7 mouse cellular contexts compared by ENCODE assay signal in the genomic region with DNA sequence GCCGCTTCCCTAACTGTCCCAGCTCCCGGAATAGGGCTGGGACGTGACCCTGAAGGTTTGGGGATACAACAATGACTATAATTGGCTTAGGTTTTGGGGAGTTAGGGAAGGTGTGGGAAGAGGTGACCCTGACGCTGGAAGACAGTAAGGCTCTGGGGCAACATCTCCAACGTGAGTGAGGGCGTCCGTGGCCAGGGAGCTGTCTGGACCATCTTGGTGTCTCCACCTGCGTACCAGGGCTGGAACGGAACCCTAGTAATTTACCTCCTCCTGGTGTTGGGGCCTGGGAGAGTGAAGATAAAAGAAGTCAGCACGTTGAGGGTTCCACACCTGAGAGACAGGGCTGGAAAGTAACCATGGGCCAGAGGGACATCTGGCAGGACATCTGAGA. TPM values are rescaled to one million over a fixed set of nuclear protein-coding genes. Genes with fewer than 3 reads are reported as not detected.
A peak's percentile ranks its signal among the peaks of the same experiment; 100 is the strongest.
DNase-seq lines count a peak whose midpoint lies in the region; ATAC-seq and TF ChIP-seq lines count a peak whose summit lies in the region.

No protein-coding gene starts in this region.

- H3K36me3 ChIP-seq in lung, postnatal 0 days (ENCODE audit: insufficient read depth, low read length): peaks cover 1% of the 10 kb centered on the region
- H3K36me3 ChIP-seq in forebrain, embryonic 10.5 days (replicated peaks): peaks cover 41% of the 10 kb centered on the region
- H3K36me3 ChIP-seq in limb, embryonic 11.5 days (ENCODE audit: control insufficient read depth, insufficient read depth, low read length): peaks cover 18% of the 10 kb centered on the region

- peaks cover 25% of the 10 kb centered on the region for H3K4me1 ChIP-seq in lung, postnatal 0 days (ENCODE audit: insufficient read depth, low read depth, low read length)
- peaks cover 67% of the 10 kb centered on the region for H3K4me1 ChIP-seq in forebrain, embryonic 10.5 days
- H3K4me1 ChIP-seq in limb, embryonic 11.5 days (ENCODE audit: control insufficient read depth, insufficient read depth, low read length): peaks cover 18% of the 10 kb centered on the region
- H3K4me1 ChIP-seq in olfactory bulb, adult 2 months (ENCODE audit: control insufficient read depth, insufficient read depth, low read length): peaks cover 38% of the 10 kb centered on the region

- peak overlapping the region; percentile 80 for H3K9ac ChIP-seq in lung, postnatal 0 days (replicated peaks; ENCODE audit: low read depth)
- H3K9ac ChIP-seq in limb, embryonic 11.5 days (ENCODE audit: low read length): peak overlapping the region; percentile 86

- TF ChIP-seq EP300 in lung, postnatal 0 days (IDR thresholded peaks at IDR 0.05): no peak

- no peak for TF ChIP-seq POLR2A in olfactory bulb, adult 2 months (IDR thresholded peaks at IDR 0.05; ENCODE audit: insufficient read depth, low read depth, low read length)

- 3% methylated on average over 10 of the region's 10 CpGs for whole genome bisulfite sequencing in lung, postnatal 0 days
- 5% methylated on average over 10 of the region's 10 CpGs for WGBS in forebrain, embryonic 10.5 days
- WGBS in limb, embryonic 11.5 days: 6% methylated on average over 10 of the region's 10 CpGs
- under 1% methylated on average over 10 of the region's 10 CpGs for WGBS in olfactory bulb, adult 2 months

- no peak for TF ChIP-seq CTCF in lung, postnatal 0 days (IDR thresholded peaks at IDR 0.05)
- no peak for TF ChIP-seq CTCF in olfactory bulb, adult 2 months (IDR thresholded peaks at IDR 0.05; ENCODE audit: insufficient read depth, low read depth, low read length)

- H3K4me3 ChIP-seq in lung, postnatal 0 days (ENCODE audit: low read depth, low read length): peak overlapping the region; percentile 65
- peak overlapping the region; percentile 86 for H3K4me3 ChIP-seq in forebrain, embryonic 10.5 days
- peak overlapping the region; percentile 79 for H3K4me3 ChIP-seq in limb, embryonic 11.5 days (ENCODE audit: low read depth, low read length)
- H3K4me3 ChIP-seq in olfactory bulb, adult 2 months (ENCODE audit: insufficient read depth, low read depth, low read length): peak overlapping the region; percentile 87

- no peak for DNase-seq in lung, postnatal 0 days (ENCODE audit: low spot score)
- no peak for DNase-seq in lung, adult 18-20 months
- no peak for DNase-seq in forebrain, embryonic 10.5 days (ENCODE audit: extremely low spot score, low spot score)
- DNase-seq in limb, embryonic 11.5 days (ENCODE audit: low spot score): no peak
- no peak for DNase-seq in urinary bladder, postnatal 25 days (ENCODE audit: low spot score)

- no peak for ATAC-seq in lung, postnatal 0 days
- no peak for ATAC-seq in limb, embryonic 11.5 days (ENCODE audit: insufficient number of reproducible peaks, low FRiP score, low TSS enrichment, low read depth)
- ATAC-seq in monocyte, adult 5-6 weeks (replicated peaks; ENCODE audit: insufficient number of reproducible peaks, low FRiP score, low TSS enrichment, poor library complexity, severe bottlenecking): no peak

- H3K4me2 ChIP-seq in lung, postnatal 0 days (replicated peaks; ENCODE audit: low read depth, low read length): peak overlapping the region; percentile 58
- peak overlapping the region; percentile 84 for H3K4me2 ChIP-seq in limb, embryonic 11.5 days (ENCODE audit: low read depth, severe bottlenecking)

- no peaks in the 10 kb centered on the region for H3K9me3 ChIP-seq in lung, postnatal 0 days (ENCODE audit: low read length)
- no peaks in the 10 kb centered on the region for H3K9me3 ChIP-seq in forebrain, embryonic 10.5 days
- H3K9me3 ChIP-seq in limb, embryonic 11.5 days (ENCODE audit: control insufficient read depth, low read length): no peaks in the 10 kb centered on the region

- no peaks in the 10 kb centered on the region for H3K27me3 ChIP-seq in lung, postnatal 0 days (replicated peaks; ENCODE audit: insufficient read depth, low read length)
- H3K27me3 ChIP-seq in forebrain, embryonic 10.5 days (ENCODE audit: poor library complexity, severe bottlenecking): no peaks in the 10 kb centered on the region
- no peaks in the 10 kb centered on the region for H3K27me3 ChIP-seq in limb, embryonic 11.5 days (ENCODE audit: control insufficient read depth, insufficient read depth, low read length)

- peak overlapping the region; percentile 68 for H3K27ac ChIP-seq in lung, postnatal 0 days (ENCODE audit: low read length)
- peak overlapping the region; percentile 98 for H3K27ac ChIP-seq in forebrain, embryonic 10.5 days
- H3K27ac ChIP-seq in limb, embryonic 11.5 days (replicated peaks; ENCODE audit: low read depth, low read length): no peak overlapping the region; the same call in 1 of the 2 replicates
- peak overlapping the region; percentile 88 for H3K27ac ChIP-seq in olfactory bulb, adult 2 months (ENCODE audit: insufficient read depth, low read depth, low read length)

RNA-seq across cellular contexts. Expression of gene Bsg, which starts 0.7 kb away (rescaled TPM):
- polyA plus RNA-seq in lung, postnatal 0 days (2015; fragmentation: Nextera tagmentation; extraction: Ambion mirVana): 1,234 and 1,299 TPM in 2 replicates
- 598 and 623 TPM in 2 replicates for polyA plus RNA-seq in forebrain, embryonic 10.5 days (2016; fragmentation: Nextera tagmentation; extraction: Ambion mirVana)
- polyA plus RNA-seq in limb, embryonic 11.5 days (2014; fragmentation: Nextera tagmentation; extraction: Ambion mirVana): 633 and 674 TPM in 2 replicates
- polyA plus RNA-seq in olfactory bulb, adult 2 months (2012; ENCODE audit: insufficient read depth, insufficient read length, low replicate concordance, missing spikeins): not detected in 2 replicates
- total RNA-seq in monocyte, adult 5-6 weeks (2017): 158 to 185 TPM (median 179 TPM) in 3 replicates

RNA-seq across cellular contexts. Expression of gene Hcn2, which starts 11.5 kb away (rescaled TPM):
- 0.12 and 0.15 TPM in 2 replicates for polyA plus RNA-seq in lung, postnatal 0 days (2015; fragmentation: Nextera tagmentation; extraction: Ambion mirVana)
- polyA plus RNA-seq in forebrain, embryonic 10.5 days (2016; fragmentation: Nextera tagmentation; extraction: Ambion mirVana): 0.06 TPM in 1 of 2 replicates, not detected in the other
- not detected in 2 replicates for polyA plus RNA-seq in limb, embryonic 11.5 days (2014; fragmentation: Nextera tagmentation; extraction: Ambion mirVana)
- not detected in 2 replicates for polyA plus RNA-seq in olfactory bulb, adult 2 months (2012; ENCODE audit: insufficient read depth, insufficient read length, low replicate concordance, missing spikeins)
- total RNA-seq in monocyte, adult 5-6 weeks (2017): not detected in 3 replicates

RNA-seq across cellular contexts. Expression of gene Gzmm, which starts 16.1 kb away (rescaled TPM):
- 0.57 and 0.69 TPM in 2 replicates for polyA plus RNA-seq in lung, postnatal 0 days (2015; fragmentation: Nextera tagmentation; extraction: Ambion mirVana)
- polyA plus RNA-seq in forebrain, embryonic 10.5 days (2016; fragmentation: Nextera tagmentation; extraction: Ambion mirVana): 0.84 and 1.0 TPM in 2 replicates
- polyA plus RNA-seq in limb, embryonic 11.5 days (2014; fragmentation: Nextera tagmentation; extraction: Ambion mirVana): 0.45 and 0.94 TPM in 2 replicates
- not detected in 2 replicates for polyA plus RNA-seq in olfactory bulb, adult 2 months (2012; ENCODE audit: insufficient read depth, insufficient read length, low replicate concordance, missing spikeins)
- total RNA-seq in monocyte, adult 5-6 weeks (2017): 0.29 to 17.0 TPM (median 3.0 TPM) in 3 replicates

RNA-seq across cellular contexts. Expression of gene Cdc34, which starts 23.0 kb away (rescaled TPM):
- 52.7 and 64.3 TPM in 2 replicates for polyA plus RNA-seq in lung, postnatal 0 days (2015; fragmentation: Nextera tagmentation; extraction: Ambion mirVana)
- polyA plus RNA-seq in forebrain, embryonic 10.5 days (2016; fragmentation: Nextera tagmentation; extraction: Ambion mirVana): 253 and 264 TPM in 2 replicates
- 171 and 175 TPM in 2 replicates for polyA plus RNA-seq in limb, embryonic 11.5 days (2014; fragmentation: Nextera tagmentation; extraction: Ambion mirVana)
- polyA plus RNA-seq in olfactory bulb, adult 2 months (2012; ENCODE audit: insufficient read depth, insufficient read length, low replicate concordance, missing spikeins): not detected in 2 replicates
- 76.0 to 109 TPM (median 89.7 TPM) in 3 replicates for total RNA-seq in monocyte, adult 5-6 weeks (2017)

RNA-seq across cellular contexts. Expression of gene Tpgs1, which starts 35.8 kb away (rescaled TPM):
- 64.6 and 71.2 TPM in 2 replicates for polyA plus RNA-seq in lung, postnatal 0 days (2015; fragmentation: Nextera tagmentation; extraction: Ambion mirVana)
- polyA plus RNA-seq in forebrain, embryonic 10.5 days (2016; fragmentation: Nextera tagmentation; extraction: Ambion mirVana): 59.7 and 63.8 TPM in 2 replicates
- 67.2 and 70.9 TPM in 2 replicates for polyA plus RNA-seq in limb, embryonic 11.5 days (2014; fragmentation: Nextera tagmentation; extraction: Ambion mirVana)
- polyA plus RNA-seq in olfactory bulb, adult 2 months (2012; ENCODE audit: insufficient read depth, insufficient read length, low replicate concordance, missing spikeins): not detected in 2 replicates
- 8.9 to 28.4 TPM (median 25.4 TPM) in 3 replicates for total RNA-seq in monocyte, adult 5-6 weeks (2017)

Comparison
In these comparisons a context has a peak if more than half of its experiments do, and no peak if none do; other contexts are left out.
1. RNA of gene Hcn2, which starts 11.5 kb away (polyA plus RNA-seq): not detected in olfactory bulb, adult 2 months; 0.12 to 0.15 TPM in lung, postnatal 0 days, 0.06 TPM in forebrain, embryonic 10.5 days and not detected in limb, embryonic 11.5 days; every median in the first group is over 10 times any median in the second.
2. Peak in every context shown above with its lines, with median percentiles within 50 percentile points of each other: H3K4me3 ChIP-seq.